Mouse (Mus musculus): ENCODE measurements around the gene Dnase1l2.
"Not testable (repeated sequence)": the region's sequence is repeated elsewhere in the genome, so short reads cannot be mapped to it uniquely, and the experiment has no call there.

The Dnase1l2 gene

GRCm38 (mm10) chr17:24472512-24472911, 29.6 kb upstream of the Dnase1l2 start:
- DNase-seq (ENCODE audit: low spot score) = no peak

GRCm38 (mm10) chr17:24470701-24471527, 28.0 kb upstream of the Dnase1l2 start:
- peak; percentile 34 for DNase-seq (ENCODE audit: low spot score)

GRCm38 (mm10) chr17:24469910-24470602, 27.2 kb upstream of the Dnase1l2 start, which contains the start of the genes E4f1 and Pgp:
Gene E4f1, minus strand, starts transcription at chr17:24470313.
Gene Pgp, plus strand, starts transcription at chr17:24470392.
- peak; percentile 97 for DNase-seq (ENCODE audit: low spot score)

GRCm38 (mm10) chr17:24469336-24469909, 26.5 kb upstream of the Dnase1l2 start:
- DNase-seq (ENCODE audit: low spot score) = no peak

GRCm38 (mm10) chr17:24468636-24469246, 25.8 kb upstream of the Dnase1l2 start:
- DNase-seq (ENCODE audit: low spot score) = no peak

GRCm38 (mm10) chr17:24463374-24464133, 20.6 kb upstream of the Dnase1l2 start:
- DNase-seq (ENCODE audit: low spot score) = no peak

- DNase-seq (ENCODE audit: low spot score) = no peak
These were observed 20.0 kb upstream of the Dnase1l2 start for GRCm38 (mm10) chr17:24462932-24463331.

- DNase-seq (ENCODE audit: low spot score) = peak; percentile 59
These were observed 18.7 kb upstream of the Dnase1l2 start for GRCm38 (mm10) chr17:24461580-24461979.

GRCm38 (mm10) chr17:24455523-24456206, 12.8 kb upstream of the Dnase1l2 start:
- not testable (repeated sequence) for DNase-seq (ENCODE audit: low spot score)

- peak; percentile 100 for DNase-seq (ENCODE audit: low spot score)
These were observed 12.0 kb upstream of the Dnase1l2 start for GRCm38 (mm10) chr17:24454756-24455522.

GRCm38 (mm10) chr17:24454218-24454755, 11.4 kb upstream of the Dnase1l2 start:
- no peak for DNase-seq (ENCODE audit: low spot score)

- no peak for DNase-seq (ENCODE audit: low spot score)
These were observed 10.5 kb upstream of the Dnase1l2 start for GRCm38 (mm10) chr17:24453372-24453771.

GRCm38 (mm10) chr17:24451220-24451619, 8.3 kb upstream of the Dnase1l2 start:
- no peak for DNase-seq (ENCODE audit: low spot score)

GRCm38 (mm10) chr17:24449507-24449906, 6.6 kb upstream of the Dnase1l2 start:
- no peak for DNase-seq (ENCODE audit: low spot score)

GRCm38 (mm10) chr17:24446590-24446989, 3.7 kb upstream of the Dnase1l2 start:
- DNase-seq (ENCODE audit: low spot score) = no peak

GRCm38 (mm10) chr17:24443409-24443808, 504 bp upstream of the Dnase1l2 start:
- no peak for DNase-seq (ENCODE audit: low spot score)

GRCm38 (mm10) chr17:24442107-24442506, 798 bp downstream of the Dnase1l2 start:
- no peak for DNase-seq (ENCODE audit: low spot score)

- DNase-seq (ENCODE audit: low spot score) = peak; percentile 33
These were observed 1.8 kb downstream of the Dnase1l2 start for GRCm38 (mm10) chr17:24441148-24441547.

- no peak for DNase-seq (ENCODE audit: low spot score)
These were observed 2.5 kb downstream of the Dnase1l2 start for GRCm38 (mm10) chr17:24440377-24440776.

- DNase-seq (ENCODE audit: low spot score) = peak; percentile 76
These were observed 5.9 kb downstream of the Dnase1l2 start for GRCm38 (mm10) chr17:24437016-24437415.

Measured in embryo, embryonic 10.5 days (tissue).